ENCODE assay signal across 20 mouse cellular contexts in the genomic region with DNA sequence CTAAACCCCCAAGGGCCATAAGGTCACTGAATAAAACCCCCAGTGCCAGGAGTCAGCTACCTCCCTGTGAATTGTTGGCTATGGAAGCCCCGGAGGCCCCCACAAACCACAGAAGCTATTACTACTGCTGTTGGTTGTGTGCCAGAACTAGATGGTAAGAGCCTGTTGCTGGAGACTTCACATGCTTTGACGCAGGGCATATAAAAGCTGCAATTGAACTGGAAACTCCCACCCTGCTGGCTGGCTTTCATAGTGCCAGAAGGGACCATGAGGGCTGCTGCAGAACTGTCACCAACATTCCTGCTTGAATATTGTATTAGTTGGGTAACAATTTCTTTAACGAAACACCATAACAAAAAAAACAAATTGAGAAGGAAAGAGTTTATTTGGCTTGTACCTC.
A peak's percentile ranks its signal among the peaks of the same experiment; 100 is the strongest.
DNase-seq lines count a peak whose midpoint lies in the region; TF ChIP-seq lines count a peak whose summit lies in the region.
"Had no signal": no experiment of that assay in that cellular context is flagged by ENCODE, and none has a peak within 500 bp of the region (broad histone marks: within the 10 kb centered on the region; RNA-seq: fewer than 3 reads in every experiment).

No protein-coding gene starts in this region.

- intact Hi-C loops in left cerebral cortex, postnatal 4 days (cut with DNase I): no loop called here

- TF ChIP-seq CTCF in brain, embryonic 14.5 days (IDR thresholded peaks at IDR 0.05; ENCODE audit: borderline replicate concordance, extremely low read depth, insufficient read depth, insufficient read length): no peak

- TF ChIP-seq POLR2A in brain, embryonic 14.5 days (IDR thresholded peaks at IDR 0.05; ENCODE audit: borderline replicate concordance, extremely low read depth, insufficient read depth, insufficient read length, poor library complexity, severe bottlenecking): no peak

- peak; percentile 10 for DNase-seq in left cerebral cortex, postnatal 4 days
- DNase-seq in left cerebral cortex, adult 18-20 months (ENCODE audit: low spot score in 2 of 2): no peak
- peak; percentile 17 for DNase-seq in brain, embryonic 14.5 days (ENCODE audit: low read depth)
- peak; percentile 15 to 27 for DNase-seq in layer of hippocampus, adult 8-10 months (ENCODE audit: low spot score in 2 of 2)
- peak; percentile 11 to 39 for DNase-seq in layer of hippocampus, postnatal 36 days
- DNase-seq in gastrocnemius, postnatal 10 days: no peak
- no peak for DNase-seq in spleen, adult 18-20 months
- DNase-seq: adrenal gland, adult 2 months; adrenal gland, postnatal 36 days; B cell, adult 2 months; cerebellum, adult 8-10 months; cerebellum, postnatal 36 days; embryo, embryonic 11 days; gastrocnemius, postnatal 14 days; heart, adult 11 months; heart, postnatal 4 days; kidney, adult 9 months; kidney, postnatal 25 days; liver, postnatal 0 days; lung, postnatal 36 days had no signal

Comparison
In these comparisons a context has a peak if more than half of its experiments do, and no peak if none do; other contexts are left out.
1. DNase-seq: peak in left cerebral cortex, postnatal 4 days (single experiment), brain, embryonic 14.5 days (single experiment), layer of hippocampus, adult 8-10 months (2 of 2) and layer of hippocampus, postnatal 36 days (2 of 2); none in left cerebral cortex, adult 18-20 months (0 of 2), gastrocnemius, postnatal 10 days (single experiment) and spleen, adult 18-20 months (0 of 2).